ENCODE assay signal across 11 mouse cellular contexts in the genomic region with DNA sequence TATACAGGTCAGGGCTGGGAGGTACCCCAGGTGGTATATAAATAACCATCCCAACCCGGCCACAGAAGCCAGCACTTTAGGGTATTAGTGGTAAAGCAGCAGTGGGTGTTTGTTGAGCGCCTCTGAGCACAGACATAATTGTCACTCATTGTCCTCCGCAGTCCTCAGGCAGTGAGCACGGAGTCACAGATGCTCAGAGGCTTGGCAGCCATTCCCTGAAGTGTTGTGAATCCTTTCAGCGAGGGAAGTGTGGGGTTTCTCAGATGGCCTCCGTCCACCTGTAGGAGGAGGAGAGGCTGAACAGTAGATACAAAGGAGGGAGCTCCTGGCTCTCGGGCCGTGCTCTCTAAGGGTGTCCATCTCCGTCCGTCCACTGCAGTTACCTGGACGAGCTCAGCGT.
"Had no signal": no experiment of that assay in that cellular context is flagged by ENCODE, and none has a peak within 500 bp of the region (broad histone marks: within the 10 kb centered on the region; RNA-seq: fewer than 3 reads in every experiment).

No protein-coding gene starts in this region.

- DNase-seq: liver, postnatal 0 days; lung, adult 2 months; lung, postnatal 14 days; lung, postnatal 36 days; right cerebral cortex, postnatal 25 days; thymus, adult 2 months; thymus, postnatal 25 days; thymus, postnatal 4 days had no signal

- ATAC-seq: liver, postnatal 0 days; lung, postnatal 0 days; midbrain, embryonic 13.5 days; midbrain, embryonic 15.5 days had no signal
